12 mouse cellular contexts compared by ENCODE assay signal in genomic region chr16:5992045-5993011, GRCm38 (mm10).
DNase-seq lines count a peak whose midpoint lies in the region; ATAC-seq and TF ChIP-seq lines count a peak whose summit lies in the region.
"Had no signal": no experiment of that assay in that cellular context is flagged by ENCODE, and none has a peak within 500 bp of the region (broad histone marks: within the 10 kb centered on the region; RNA-seq: fewer than 3 reads in every experiment).

No protein-coding gene starts in this region.

- peak; percentile 12 for DNase-seq in ZHBTc4 (ENCODE audit: low read depth, low spot score)
- DNase-seq in brain, embryonic 14.5 days (ENCODE audit: low read depth), result peak; percentile 89
- peak; percentile 34 for DNase-seq in hindbrain, embryonic 11.5 days (ENCODE audit: low spot score)
- no peak for DNase-seq in lung, postnatal 14 days
- no peak for DNase-seq in cerebellum, adult 9-11 months
- no peak for DNase-seq in cerebellum, adult 2 months
- DNase-seq: cerebellum, adult 18-20 months; liver, embryonic 13.5 days; thymus, postnatal 36 days had no signal

- TF ChIP-seq POLR2A in brain, embryonic 14.5 days (IDR thresholded peaks at IDR 0.05; ENCODE audit: borderline replicate concordance, extremely low read depth, insufficient read depth, insufficient read length, poor library complexity, severe bottlenecking), result no peak
- no peak for TF ChIP-seq POLR2A in cerebellum, adult 2 months (IDR thresholded peaks at IDR 0.05; ENCODE audit: borderline replicate concordance, insufficient read depth, low read length)

- H3K9ac ChIP-seq in hindbrain, embryonic 11.5 days (ENCODE audit: low read depth, low read length), result no peak overlapping the region
- H3K9ac ChIP-seq in midbrain, embryonic 16.5 days (ENCODE audit: low read depth, low read length), result no peak overlapping the region
- H3K9ac ChIP-seq: heart, embryonic 13.5 days; liver, embryonic 13.5 days had no signal

- H3K36me3 ChIP-seq in hindbrain, embryonic 11.5 days (ENCODE audit: control insufficient read depth, insufficient read depth, low read length), result no peaks in the 10 kb centered on the region
- no peaks in the 10 kb centered on the region for H3K36me3 ChIP-seq in midbrain, embryonic 16.5 days (ENCODE audit: control insufficient read depth, insufficient read depth, low read length)
- H3K36me3 ChIP-seq: heart, embryonic 13.5 days; liver, embryonic 13.5 days had no signal

- no peak overlapping the region for H3K27ac ChIP-seq in hindbrain, embryonic 11.5 days (ENCODE audit: low read depth, low read length)
- H3K27ac ChIP-seq in midbrain, embryonic 16.5 days (ENCODE audit: low read length), result peak overlapping the region; percentile 63
- H3K27ac ChIP-seq in cerebellum, adult 2 months (ENCODE audit: insufficient read depth, low read length), result no peak overlapping the region
- H3K27ac ChIP-seq: heart, embryonic 13.5 days; liver, embryonic 13.5 days had no signal

- H3K4me1 ChIP-seq in hindbrain, embryonic 11.5 days (replicated peaks; ENCODE audit: control insufficient read depth, insufficient read depth, low read length), result no peaks in the 10 kb centered on the region
- H3K4me1 ChIP-seq in midbrain, embryonic 16.5 days (ENCODE audit: control insufficient read depth, insufficient read depth, low read length), result peaks cover 23% of the 10 kb centered on the region
- no peaks in the 10 kb centered on the region for H3K4me1 ChIP-seq in cerebellum, adult 2 months (ENCODE audit: control insufficient read depth, insufficient read depth, low read length)
- H3K4me1 ChIP-seq: liver, embryonic 13.5 days had no signal

- H3K27me3 ChIP-seq in hindbrain, embryonic 11.5 days (ENCODE audit: control insufficient read depth, insufficient read depth, low read length), result 0 out of 2 replicates have a peak, but pooled peaks cover 2% of the 10 kb centered on the region
- H3K27me3 ChIP-seq in midbrain, embryonic 16.5 days (ENCODE audit: control insufficient read depth, insufficient read depth, low read depth, low read length), result no peaks in the 10 kb centered on the region
- no peaks in the 10 kb centered on the region for H3K27me3 ChIP-seq in cerebellum, adult 2 months (ENCODE audit: control insufficient read depth, insufficient read depth, low read length)
- H3K27me3 ChIP-seq: heart, embryonic 13.5 days; liver, embryonic 13.5 days had no signal

- no peak overlapping the region for H3K4me3 ChIP-seq in hindbrain, embryonic 11.5 days (ENCODE audit: low read depth, low read length)
- H3K4me3 ChIP-seq in midbrain, embryonic 16.5 days (ENCODE audit: low read depth, low read length), result no peak overlapping the region
- H3K4me3 ChIP-seq in cerebellum, adult 2 months (replicated peaks; ENCODE audit: insufficient read depth, low read depth, low read length), result no peak overlapping the region
- H3K4me3 ChIP-seq: heart, embryonic 13.5 days; liver, embryonic 13.5 days had no signal

- H3K4me2 ChIP-seq in hindbrain, embryonic 11.5 days (replicated peaks; ENCODE audit: low read depth, low read length), result no peak overlapping the region
- H3K4me2 ChIP-seq in midbrain, embryonic 16.5 days (ENCODE audit: low read length), result peak overlapping the region; percentile 28; the same call in 1 of the 2 replicates
- H3K4me2 ChIP-seq: heart, embryonic 13.5 days; liver, embryonic 13.5 days had no signal

- no peaks in the 10 kb centered on the region for H3K9me3 ChIP-seq in hindbrain, embryonic 11.5 days (ENCODE audit: control insufficient read depth, low read length)
- H3K9me3 ChIP-seq in midbrain, embryonic 16.5 days (replicated peaks; ENCODE audit: control insufficient read depth, low read length, poor library complexity, severe bottlenecking), result no peaks in the 10 kb centered on the region
- H3K9me3 ChIP-seq: heart, embryonic 13.5 days; liver, embryonic 13.5 days had no signal

- WGBS in hindbrain, embryonic 11.5 days, result 40% methylated on average over 10 of the region's 10 CpGs
- 14% methylated on average over 10 of the region's 10 CpGs for WGBS in midbrain, embryonic 16.5 days
- WGBS in cerebellum, adult 2 months, result 61% methylated on average over 10 of the region's 10 CpGs

- no peak for TF ChIP-seq CTCF in brain, embryonic 14.5 days (IDR thresholded peaks at IDR 0.05; ENCODE audit: borderline replicate concordance, extremely low read depth, insufficient read depth, insufficient read length)
- no peak for TF ChIP-seq CTCF in cerebellum, adult 2 months (IDR thresholded peaks at IDR 0.05; ENCODE audit: borderline replicate concordance, insufficient read depth, low read depth, low read length)

- no peak for ATAC-seq in hindbrain, embryonic 11.5 days (ENCODE audit: low FRiP score)
- ATAC-seq in midbrain, embryonic 16.5 days, result peak; percentile 68
- ATAC-seq: intestine, embryonic 16.5 days had no signal

Comparison
In these comparisons a context has a peak if more than half of its experiments do, and no peak if none do; other contexts are left out.
1. DNase-seq: peak in ZHBTc4 (single experiment), brain, embryonic 14.5 days (single experiment) and hindbrain, embryonic 11.5 days (single experiment); none in lung, postnatal 14 days (single experiment), cerebellum, adult 9-11 months (single experiment) and cerebellum, adult 2 months (0 of 2).